In genomic region chr10:105199515-105199914, GRCm38 (mm10) we compare ENCODE assay signal across 12 mouse cellular contexts.
"Had no signal": no experiment of that assay in that cellular context is flagged by ENCODE, and none has a peak within 500 bp of the region (broad histone marks: within the 10 kb centered on the region; RNA-seq: fewer than 3 reads in every experiment).

No protein-coding gene starts in this region.

- H3K9me3 ChIP-seq: limb, embryonic 13.5 days had no signal

- H3K36me3 ChIP-seq: limb, embryonic 13.5 days had no signal

- DNase-seq: kidney, adult 18-20 months; kidney, postnatal 10 days; kidney, postnatal 4 days; left cerebral cortex, postnatal 4 days; lung, adult 18-20 months; right cerebral cortex, postnatal 4 days; spleen, adult 18-20 months; thymus, adult 18-20 months; thymus, postnatal 14 days had no signal

- H3K4me3 ChIP-seq: layer of hippocampus, adult 2 months; limb, embryonic 13.5 days had no signal

- H3K27ac ChIP-seq: layer of hippocampus, adult 2 months; limb, embryonic 13.5 days; liver, embryonic 14.5 days had no signal

- H3K27me3 ChIP-seq: limb, embryonic 13.5 days had no signal

- H3K4me1 ChIP-seq: limb, embryonic 13.5 days had no signal

- H3K4me2 ChIP-seq: limb, embryonic 13.5 days had no signal

- H3K9ac ChIP-seq: limb, embryonic 13.5 days; liver, embryonic 14.5 days had no signal
